Mouse (Mus musculus): ENCODE results near the gene Mef2a.
A peak's percentile ranks its signal among the peaks of the same experiment; 100 is the strongest.

Gene Mef2a

DNA sequence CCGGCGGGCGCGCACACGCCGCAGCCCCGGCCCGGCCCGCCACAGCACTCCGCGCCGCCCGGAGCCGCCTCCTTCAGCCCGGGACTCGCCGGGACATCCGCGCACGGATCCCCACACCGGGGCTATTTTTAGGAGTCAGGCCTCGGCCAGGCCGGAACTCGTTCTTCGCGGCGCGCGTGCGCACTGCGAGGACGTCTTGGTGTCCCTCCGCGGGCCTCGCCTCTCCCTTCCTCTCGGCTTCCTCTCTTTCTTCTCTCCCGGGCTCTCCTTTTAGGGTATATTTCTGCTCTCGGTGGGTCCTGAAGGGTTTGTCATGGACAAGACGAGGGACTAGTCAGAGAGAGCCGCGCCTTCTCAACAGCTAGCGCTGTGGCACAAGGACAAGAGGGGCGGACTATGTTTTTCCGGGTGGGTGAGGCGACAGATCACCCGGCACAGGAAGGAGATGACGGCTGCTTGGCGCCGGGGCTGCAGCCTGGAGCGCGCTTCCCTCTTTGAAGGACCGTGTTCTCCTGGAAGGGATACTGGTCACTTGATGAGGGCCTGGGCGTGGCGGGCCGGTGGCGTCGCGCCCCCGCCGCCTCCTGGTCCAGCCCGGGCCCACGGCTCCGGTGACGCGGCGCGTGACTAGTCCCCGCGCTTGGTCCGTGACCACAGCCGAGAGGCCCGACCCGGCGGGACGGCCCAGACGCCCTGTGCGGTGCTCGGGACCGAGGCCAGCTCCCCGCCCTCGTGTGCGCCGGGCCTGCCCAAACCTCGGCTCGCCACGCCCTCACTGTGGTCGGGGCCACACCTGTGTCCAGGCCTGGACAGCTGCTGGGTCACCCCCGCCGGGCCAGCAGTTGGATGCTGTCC is at the start of gene Mef2a:
TSS of gene Mef2a (minus strand) at position 130 of the 855 bp plus-strand sequence.
- peak; percentile 97 for DNase-seq

DNA sequence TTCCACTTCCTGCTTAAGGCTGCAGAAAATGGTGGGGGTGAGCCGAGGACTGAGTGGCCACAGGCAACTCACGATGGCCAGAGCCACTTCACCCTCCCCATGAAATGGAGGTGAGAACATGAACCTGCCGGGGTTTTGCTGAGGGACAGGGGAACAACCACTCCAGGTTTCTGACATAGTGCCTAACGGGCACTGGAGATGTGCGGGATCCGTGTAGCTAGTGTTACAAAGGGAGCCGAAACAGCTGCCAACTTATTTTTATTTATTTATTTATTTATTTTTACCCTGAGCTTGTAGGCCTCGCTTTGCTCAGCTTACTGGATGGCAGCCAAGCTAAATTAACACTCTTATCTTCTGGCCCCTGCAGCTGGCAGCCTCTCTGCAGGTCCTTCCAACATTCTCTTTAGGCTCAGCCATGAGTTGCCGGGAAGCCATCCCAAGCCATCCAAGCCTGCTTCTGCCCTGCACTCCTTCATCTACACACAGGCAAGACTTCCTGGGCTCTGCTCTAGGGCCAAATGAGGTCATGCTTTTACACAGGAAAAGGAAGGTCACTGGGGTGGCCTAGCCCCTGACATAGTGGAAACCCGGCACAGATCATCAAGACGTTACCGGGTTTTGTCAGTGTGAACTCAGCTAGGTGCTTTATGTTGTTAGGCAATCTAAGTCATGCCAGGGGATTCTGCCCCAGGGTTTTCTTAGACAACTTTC is 49.0 kb upstream of the Mef2a start:
- DNase-seq = peak; percentile 58

DNA sequence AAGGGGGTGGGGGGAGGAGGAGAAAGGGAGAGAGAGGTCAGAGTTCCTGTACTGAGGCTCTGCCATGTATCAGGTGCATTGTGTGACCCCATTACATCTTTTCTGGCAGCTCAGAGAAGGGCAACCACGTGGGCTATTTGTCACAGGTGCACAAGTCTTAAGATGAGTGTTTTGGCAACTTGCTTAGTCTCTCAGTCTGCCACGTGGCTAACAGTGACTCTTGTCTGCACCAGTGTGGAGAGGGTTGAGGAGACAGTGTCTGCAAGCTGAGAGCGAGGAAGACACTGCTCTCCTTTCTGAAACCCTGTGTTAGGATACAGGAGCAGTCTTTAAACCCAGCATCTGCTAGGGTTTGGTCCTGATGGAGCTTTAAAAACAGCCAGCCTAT is 48.4 kb upstream of the Mef2a start:
- DNase-seq = no peak

DNA sequence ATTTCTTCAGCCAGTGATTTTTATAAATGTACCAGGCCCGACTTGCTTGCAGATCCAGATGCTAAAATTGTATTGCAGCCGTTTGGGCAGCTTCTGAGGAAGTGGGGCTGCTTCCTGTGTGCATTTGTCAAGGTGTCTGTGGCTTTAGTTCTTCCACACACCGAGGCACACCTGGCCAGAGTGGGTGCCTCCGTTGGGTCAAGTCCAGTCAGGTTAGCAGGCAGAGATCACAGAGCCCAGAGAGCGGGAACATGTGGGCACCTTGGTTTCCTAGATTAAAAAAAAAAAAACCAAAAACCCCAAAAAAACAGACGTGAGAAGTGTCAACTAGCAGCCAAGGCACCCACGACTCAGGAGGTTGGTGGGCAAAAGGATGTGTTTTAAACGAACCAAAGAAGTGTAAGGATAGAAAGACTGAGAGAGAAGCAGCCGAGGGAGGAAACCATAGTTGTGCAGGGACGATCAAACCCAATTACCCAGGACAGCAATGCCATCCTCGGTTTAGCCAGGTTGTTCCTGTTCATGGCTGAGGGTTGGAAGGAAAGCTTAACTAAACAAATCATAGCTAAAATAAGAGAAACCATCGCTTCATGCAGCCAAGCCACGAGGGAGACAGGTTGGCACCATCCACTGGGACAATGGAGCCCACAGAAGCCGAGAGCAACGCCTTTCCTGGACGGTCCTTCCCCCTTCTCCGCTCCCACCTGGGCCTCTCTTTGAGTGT is 47.1 kb upstream of the Mef2a start:
- no peak for DNase-seq

DNA sequence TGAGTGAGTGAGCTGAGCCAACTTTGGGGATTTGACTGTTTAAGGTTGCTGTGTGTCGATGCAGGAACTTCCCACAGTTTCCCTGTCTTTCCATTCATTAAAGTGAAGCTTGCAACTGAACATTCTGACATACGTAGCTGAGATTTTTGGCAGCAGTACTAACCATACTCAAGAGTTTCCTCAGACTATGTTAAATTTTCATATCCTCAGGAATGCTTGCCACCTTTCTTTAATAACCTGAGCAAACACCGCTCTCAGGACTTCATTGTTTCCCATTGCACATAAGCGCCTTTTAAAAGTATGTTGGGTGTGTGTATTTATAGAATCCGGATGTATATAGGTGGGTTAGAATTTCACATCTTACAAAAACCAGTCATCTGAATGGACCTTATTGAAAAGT is 45.5 kb upstream of the Mef2a start:
- DNase-seq = no peak

DNA sequence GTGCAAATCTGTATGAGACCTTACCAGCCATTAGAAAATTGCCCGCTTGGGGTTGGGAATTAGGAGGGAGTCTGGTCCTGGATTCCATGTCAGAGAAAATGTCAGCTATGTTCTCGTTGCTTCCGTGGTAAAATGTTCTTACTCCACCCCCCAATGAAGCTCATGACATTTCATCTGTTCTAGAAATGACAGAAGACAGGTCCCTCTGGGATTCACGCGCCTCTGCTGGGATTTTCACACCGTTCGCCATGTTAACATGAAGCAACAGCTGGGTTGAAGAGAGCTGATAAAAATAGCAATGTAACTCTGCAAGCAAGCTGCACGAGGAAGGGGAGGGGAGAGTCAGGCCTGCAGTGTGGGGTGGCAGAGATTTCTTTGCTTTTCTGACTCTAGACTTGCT is 42.1 kb upstream of the Mef2a start:
- no peak for DNase-seq

DNA sequence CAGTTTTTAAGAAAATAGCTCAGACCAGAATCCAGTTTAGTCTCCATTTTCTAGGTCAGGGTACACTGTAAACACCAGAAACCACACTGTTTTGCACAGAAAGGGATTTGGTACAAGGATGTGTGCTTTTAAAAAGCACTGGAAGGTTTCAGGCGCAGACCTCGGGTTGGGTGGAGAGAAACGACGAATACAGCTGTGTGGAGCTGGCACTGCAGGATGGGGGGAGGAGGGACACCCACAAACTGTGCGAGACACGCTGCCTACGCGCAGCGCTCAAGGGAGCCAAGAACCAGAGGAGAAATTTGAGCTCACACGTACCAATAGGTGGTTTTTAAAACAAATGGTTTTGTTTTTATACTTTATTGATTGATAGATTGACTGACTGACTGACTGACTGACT is 40.0 kb upstream of the Mef2a start:
- no peak for DNase-seq

DNA sequence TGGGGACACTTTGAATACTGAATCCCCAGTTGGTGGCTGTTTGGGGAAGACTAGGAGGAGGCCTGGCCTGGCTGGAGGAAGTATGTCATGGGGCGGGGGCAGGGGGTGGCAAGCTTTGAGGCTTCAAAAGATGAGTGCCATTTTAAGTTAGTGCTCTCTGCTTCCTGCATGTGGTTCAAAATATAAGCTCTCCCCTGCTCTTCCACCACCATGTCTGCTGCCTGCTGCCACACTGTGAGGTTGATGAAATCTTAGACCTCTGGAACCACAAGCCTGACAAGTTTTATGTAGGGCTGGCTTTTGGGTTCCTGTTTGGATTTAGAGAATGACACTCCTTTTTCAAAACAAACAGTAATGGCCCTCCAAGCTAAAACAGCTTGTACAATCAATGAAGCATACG is 34.4 kb upstream of the Mef2a start:
- no peak for DNase-seq

DNA sequence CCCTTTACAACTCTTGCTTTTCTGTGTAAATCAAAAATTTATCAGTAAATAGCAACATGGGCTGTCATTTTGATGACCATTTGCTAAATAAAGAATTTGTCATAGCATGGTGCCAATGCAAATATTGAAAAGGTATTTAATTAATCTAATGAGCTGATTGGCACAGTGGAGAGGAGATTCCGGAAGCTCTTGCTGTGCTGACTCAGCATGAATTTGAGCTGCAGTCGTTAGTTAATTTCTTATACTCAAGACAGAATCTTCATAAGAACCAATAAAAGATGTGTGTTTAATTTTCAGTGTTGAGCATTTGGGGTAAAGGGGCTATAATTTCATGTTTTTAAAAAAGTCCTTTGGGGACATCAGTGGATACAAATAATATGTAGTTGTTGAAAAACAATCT is 31.5 kb upstream of the Mef2a start:
- DNase-seq = no peak

DNA sequence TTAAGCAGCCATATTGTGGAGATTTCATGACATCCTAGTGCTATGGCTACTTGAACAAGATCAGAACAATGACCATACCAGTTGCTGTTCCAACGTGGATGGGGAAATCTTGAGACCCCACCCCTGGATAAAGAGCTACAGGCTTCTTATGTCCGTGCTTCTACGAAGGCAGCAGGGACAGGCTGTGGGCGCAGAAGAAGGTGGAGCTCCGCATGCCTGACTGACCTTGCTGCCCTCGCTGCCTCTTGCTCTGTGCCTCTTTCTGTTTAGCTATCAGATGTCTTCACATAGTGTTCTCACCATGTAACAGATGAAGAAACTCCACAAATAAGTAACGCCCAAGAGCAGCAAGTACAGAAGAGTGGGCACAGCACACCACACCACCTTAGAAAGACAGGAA is 29.7 kb upstream of the Mef2a start:
- no peak for DNase-seq

DNA sequence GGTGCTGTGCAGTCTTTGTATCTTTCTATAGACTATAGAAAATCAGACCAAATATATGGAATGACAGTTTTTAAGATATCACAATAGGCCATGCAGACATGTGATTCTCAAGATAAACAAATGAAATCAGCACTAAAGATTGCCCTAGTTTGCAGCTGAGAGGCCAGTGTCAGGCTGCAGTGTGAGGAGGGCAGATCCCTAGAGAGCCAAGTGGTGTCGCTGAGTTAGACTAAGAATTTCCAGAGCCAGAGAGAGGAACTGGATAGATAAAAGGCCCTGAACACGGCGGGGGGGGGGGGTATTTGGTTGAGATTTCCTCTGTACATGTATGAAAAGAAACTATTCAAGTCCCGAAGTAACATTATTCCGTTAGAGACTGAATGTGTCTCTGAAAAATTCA is 28.7 kb upstream of the Mef2a start:
- DNase-seq = peak; percentile 22

DNA sequence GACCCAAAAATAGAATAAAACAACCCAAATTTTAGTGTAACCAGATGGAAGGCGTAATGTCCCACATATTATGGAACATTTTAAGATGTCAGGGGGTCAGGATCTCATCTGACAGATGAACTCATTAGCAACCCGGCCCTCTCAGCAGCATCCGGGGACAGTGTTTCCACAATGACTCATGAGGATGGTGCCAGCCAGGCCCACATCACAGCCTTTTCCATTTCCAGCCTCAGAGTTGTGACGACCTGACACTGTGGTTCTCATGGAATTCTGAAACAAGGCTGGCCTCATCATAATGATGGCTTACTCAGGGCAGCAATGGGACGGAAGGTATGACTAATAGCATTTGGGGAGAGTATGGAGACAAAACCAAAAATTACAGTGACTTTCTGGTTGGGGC is 18.1 kb upstream of the Mef2a start:
- DNase-seq = no peak

DNA sequence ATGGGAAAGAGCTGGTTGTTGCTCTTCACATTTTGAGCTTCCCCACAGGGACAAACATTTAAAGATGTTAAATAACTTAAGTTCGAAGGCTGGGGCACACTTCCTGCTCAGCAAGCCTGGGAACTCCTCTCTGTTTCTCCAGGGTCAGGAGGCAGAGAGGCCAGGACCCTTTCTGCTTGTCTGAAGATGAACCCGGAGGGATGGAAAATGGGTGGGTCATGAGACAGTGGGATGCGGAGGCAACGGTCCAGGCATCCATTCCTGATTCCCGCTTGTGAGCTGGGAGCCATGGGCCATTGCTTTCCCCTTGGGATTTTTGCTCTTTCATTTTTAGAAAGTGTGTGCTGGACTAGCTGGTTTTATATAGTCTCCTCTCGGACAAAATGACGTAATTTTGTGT is 17.4 kb upstream of the Mef2a start:
- DNase-seq = no peak

DNA sequence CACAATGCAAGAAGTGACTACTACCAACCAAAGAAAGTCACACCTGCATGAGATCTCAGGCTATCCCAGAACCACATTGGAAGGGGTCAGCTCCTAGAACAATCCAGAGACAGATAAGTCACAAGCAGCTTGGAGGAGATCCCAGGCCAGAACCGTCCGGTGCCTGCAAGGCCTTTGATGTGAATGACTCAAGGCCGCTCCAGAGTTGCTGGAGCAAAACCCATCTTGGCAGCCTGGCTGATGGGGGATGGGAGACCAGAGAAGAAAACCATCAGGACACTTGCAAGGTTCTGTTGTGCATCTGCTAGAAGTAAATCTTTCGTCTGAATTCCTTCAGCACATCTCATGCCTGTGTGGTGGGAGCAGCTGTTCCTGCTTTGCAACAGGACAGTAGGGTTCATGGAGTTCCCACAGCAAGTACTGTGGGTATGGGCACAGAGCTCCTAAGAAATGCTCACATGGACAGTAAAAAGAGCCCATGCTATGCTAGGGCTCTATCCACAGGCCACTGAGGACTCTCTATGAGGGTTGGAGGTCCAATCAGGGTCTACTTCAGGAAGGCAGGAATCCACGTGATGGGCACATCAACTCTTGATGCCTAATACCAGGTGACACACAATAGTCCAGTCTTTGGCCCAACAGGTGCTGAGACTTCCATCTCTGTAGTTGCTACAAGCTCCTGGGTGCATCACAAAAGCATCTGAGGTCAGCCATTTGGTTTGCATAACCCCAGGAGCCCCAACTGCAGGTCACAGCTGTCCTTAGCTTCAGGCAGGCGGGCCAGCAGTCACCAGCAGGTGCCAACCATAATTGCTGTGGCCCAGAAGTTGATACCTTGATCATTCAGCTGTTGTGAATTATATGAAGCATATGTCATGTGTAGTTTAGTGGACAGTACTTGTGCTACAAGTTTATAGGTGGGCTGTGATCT is 12.5 kb upstream of the Mef2a start:
- DNase-seq = no peak

DNA sequence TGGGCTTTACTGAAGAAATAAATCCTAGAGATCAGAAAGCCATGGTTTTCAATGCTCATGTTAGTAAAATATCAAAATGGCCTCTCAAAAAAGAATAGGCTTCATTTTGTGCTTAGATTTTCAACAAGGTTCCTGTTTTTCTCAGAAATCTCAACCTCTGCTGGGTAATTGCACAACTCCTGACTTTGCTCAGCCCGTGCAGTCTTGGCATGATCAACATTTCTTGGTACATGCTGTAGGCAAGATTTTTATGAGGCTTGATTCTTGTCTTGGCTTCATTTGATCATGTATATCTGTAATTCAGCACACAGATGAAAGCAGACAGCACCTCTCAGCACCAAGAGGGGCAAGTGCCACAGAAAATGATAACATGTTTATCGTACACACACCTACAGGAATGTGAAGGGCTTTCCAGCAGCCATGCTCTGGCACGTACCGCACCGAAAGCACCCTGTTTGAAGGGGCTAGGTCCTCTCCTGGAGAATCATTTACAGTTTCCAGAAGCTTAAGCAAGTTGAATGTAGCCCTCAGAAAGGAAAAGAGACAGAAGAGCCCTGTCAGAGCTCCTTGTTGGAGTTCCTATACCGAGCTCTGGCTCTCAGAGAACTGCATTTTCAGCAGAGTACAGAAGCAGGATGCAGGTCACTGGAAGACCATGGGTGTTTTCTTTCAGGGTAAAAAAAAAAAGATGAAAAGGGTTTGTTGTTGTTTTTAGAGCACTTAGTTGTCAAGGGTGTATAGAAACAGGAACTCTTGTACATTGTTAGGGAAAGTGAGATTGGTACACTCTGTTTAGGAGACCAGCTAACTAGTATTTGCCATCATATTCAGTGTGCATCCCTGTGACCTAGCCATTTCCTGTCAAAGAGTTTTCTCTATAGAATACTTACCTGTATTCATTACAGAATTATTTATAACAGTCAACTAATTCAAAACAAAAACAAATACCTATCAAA is 7.8 kb upstream of the Mef2a start:
- no peak for DNase-seq

DNA sequence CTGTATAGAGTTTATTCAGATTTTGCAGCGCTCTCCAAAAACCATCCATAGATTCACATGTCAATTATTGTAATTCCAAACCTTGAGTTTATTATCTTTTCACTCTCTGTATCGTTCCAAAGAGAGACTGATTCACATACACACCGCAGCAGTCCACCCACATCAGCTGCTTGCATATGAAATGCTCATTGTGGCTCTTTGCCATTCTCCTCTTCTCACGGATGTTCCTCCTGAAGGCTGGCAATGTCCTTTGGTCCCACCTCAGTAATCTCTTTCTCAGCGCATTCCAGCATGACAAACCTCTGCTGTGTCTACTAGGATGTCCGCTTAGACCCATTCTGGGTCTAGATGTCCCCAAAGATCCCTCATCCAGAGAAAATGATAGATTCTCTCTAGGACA is 4.1 kb upstream of the Mef2a start:
- DNase-seq = no peak

DNA sequence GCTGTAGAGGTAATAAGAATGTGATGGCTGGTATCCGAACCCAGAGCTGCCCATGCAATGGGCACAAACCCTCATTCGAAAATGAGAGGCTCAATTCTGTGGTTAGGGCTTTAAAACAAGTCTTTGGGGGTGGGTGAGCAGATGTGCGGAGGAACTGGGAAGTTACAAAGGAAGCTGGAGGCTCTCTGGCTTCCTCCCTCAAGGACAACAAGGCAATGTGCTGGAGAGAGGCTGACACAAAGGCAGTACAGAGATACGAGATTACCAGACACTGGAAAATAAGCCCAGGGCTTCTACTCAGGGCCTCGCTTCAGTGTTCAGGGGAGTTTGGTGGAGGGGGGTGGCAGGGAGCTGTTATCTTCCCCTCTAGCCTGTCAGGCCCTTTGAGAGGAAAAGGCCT is 1.3 kb upstream of the Mef2a start:
- peak; percentile 41 for DNase-seq

DNA sequence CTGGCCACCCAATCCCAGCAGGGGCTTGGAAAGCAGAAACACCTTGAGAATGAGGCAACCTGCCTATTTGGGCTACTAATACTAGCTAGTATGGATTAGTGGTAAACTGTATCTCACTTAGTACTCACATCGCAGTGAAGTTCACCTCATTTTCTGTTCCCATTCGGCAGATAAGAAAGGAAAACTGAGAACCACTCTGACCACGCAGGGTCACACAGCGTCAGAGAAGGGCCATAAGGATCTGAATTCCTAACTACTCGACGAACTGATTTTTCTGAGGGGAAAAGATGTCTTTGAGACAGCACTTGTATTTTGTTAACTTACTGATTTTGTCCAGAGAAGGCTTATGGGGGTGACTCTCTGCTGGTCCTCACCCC is 914 bp upstream of the Mef2a start:
- no peak for DNase-seq

DNA sequence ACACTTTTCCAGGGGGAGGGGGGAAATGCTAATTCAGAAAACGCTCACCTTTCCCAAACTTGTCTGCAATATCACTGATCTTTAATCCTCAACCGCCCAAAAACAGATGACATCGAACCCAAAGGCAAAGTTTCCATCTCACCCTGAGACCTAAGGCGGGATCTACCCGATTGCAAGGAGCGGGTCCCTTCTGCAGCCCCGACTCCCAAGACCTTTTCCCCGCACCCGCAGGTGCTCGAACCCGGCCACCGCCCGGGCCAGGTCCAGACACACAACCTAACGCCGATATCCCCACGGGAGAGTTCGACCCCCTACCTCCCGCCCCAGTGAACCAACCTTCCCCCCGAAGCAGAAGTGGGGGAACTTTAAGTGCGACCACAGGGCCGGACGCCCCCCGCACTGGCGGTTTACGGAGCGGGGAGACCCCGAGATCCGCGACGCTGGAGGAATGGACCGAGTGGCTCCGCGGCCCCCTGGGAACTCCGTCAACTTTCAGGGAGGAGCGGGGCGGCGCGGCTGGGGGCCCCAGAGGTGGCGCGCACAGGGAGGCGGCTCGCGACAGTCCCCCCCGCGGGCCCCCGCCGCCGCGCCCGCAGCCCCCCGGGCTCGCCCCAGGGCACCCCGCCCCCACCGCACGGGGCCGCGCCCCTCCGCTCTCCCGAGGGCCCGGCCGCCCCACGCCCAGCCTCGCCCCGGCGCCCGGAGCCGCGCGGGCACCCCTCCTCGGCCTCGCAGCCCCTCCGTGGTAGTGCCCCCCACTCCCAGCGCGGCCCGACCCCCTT is 576 bp downstream of the Mef2a start:
- peak; percentile 31 for DNase-seq

DNA sequence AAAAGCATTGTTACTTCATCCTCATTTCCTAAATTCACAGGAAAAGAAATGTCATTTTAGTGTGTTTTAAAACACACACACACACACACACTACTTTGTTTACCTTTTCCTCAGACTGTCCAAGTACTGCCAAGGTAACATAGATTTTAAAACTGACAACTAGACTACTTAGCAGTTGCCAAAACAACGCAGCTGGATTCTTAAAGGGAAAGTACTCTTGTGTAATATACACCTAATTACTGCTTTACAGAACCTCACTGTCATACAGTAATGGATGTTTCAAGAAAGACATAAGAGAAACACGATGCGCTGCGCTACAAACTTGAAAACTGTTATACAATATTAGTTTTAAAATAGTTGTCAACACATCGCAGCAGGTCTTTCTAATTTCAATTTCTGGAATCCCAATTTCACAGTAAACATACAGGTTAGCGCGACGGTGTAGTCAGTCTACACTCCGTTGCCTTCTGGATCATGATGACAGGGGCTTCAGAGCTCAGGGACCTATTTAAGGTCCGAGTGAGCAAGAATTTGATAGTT is 1.2 kb downstream of the Mef2a start:
- peak; percentile 31 for DNase-seq
